Mouse (Mus musculus) heart, embryonic 11.5 days (tissue): ENCODE results near the gene Ndufs2. TPM values are rescaled to one million over a fixed set of nuclear protein-coding genes. Genes with fewer than 3 reads are reported as not detected.
A peak's percentile ranks its signal among the peaks of the same experiment; 100 is the strongest.

Source experiments
- ATAC-seq: fragments of 200-750 bp; cut with Nextera tagmentation; replicated peaks from 2 replicates; pipeline ENCODE4 v1.8.0; 2017; ENCODE audit warnings: moderate library complexity; ENCODE audit not compliant: insufficient number of reproducible peaks, low FRiP score, low TSS enrichment
- H3K27ac ChIP-seq: fragments of 300-500 bp; sonication (generic); 2 replicates; pipeline ENCODE4 v1.5.1; 2014; ENCODE audit warnings: mild to moderate bottlenecking, low read depth, low read length
- H3K27me3 ChIP-seq: fragments of 300-500 bp; sonication (generic); 2 replicates; pipeline ENCODE4 v1.6.1; 2014; ENCODE audit warnings: mild to moderate bottlenecking, low read length, mixed read lengths; ENCODE audit not compliant: control insufficient read depth, insufficient read depth
- H3K36me3 ChIP-seq: fragments of 300-500 bp; sonication (generic); 2 replicates; pipeline ENCODE4 v1.6.1; 2014; ENCODE audit warnings: mild to moderate bottlenecking, low read length, moderate library complexity, mixed read lengths; ENCODE audit not compliant: control insufficient read depth, insufficient read depth
- H3K4me1 ChIP-seq: fragments of 300-500 bp; sonication (generic); 2 replicates; pipeline ENCODE4 v1.6.1; 2014; ENCODE audit warnings: low read length; ENCODE audit not compliant: control insufficient read depth, insufficient read depth
- H3K4me2 ChIP-seq: fragments of 300-500 bp; sonication (generic); 2 replicates; pipeline ENCODE4 v1.6.1; 2014; ENCODE audit warnings: mild to moderate bottlenecking, moderate library complexity
- H3K4me3 ChIP-seq: fragments of 300-500 bp; sonication (generic); 2 replicates; pipeline ENCODE4 v1.5.1; 2014; ENCODE audit warnings: low read depth, low read length
- H3K9ac ChIP-seq: fragments of 300-500 bp; sonication (generic); 2 replicates; pipeline ENCODE4 v1.6.1; 2014; ENCODE audit warnings: mild to moderate bottlenecking, low read depth, low read length, moderate library complexity
- H3K9me3 ChIP-seq: fragments of 300-500 bp; sonication (generic); replicated peaks from 2 replicates; pipeline ENCODE4 v1.6.1; 2016; ENCODE audit warnings: low read length; ENCODE audit not compliant: control insufficient read depth
- WGBS: fragments of 180-500 bp; shearing (Covaris S2); extraction: QIAGEN DNeasy Blood & Tissue Kit; methylation state at CpG from one replicate; pipeline ENCODE4 v1.1.7; 2014; ENCODE audit not compliant: insufficient replicate concordance; 5-methylcytosine and 5-hydroxymethylcytosine counted together
- polyA plus RNA-seq: library from polyadenylated mRNA; unstranded; fragments of >200 nt; fragmentation: Nextera tagmentation; extraction: Ambion mirVana; gene quantifications from 2 replicates; pipeline ENCODE4 v1.2.1, GENCODE M21; 2014

Ndufs2 gene
- polyA plus RNA-seq, 1 experiment from 2014 or later, result 446 TPM

DNA sequence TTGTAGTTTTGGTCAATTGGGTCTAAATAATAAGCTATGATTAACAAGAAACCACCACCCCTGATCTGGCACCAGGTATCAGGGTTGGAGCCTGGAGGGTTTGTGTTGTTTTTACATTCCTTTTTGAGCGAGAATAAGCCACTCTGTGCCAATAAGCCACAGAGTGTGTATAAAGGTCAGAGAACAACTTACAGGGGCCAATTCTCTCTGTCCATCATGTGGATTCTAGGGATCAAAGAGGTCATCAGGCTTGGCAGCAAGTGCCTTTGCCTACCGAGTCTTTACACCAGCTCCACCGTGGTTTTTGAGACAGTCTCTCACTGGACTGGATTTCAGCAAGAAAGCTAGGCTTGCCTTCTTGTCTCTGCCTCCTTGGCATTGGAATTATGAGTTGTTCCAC lies 38.3 kb downstream of the Ndufs2 start:
- H3K4me1 ChIP-seq, result peaks cover 5% of the 10 kb centered on the region; the same call in 1 of the 2 replicates
- H3K4me2 ChIP-seq, result no peak overlapping the region
- WGBS, result 60% methylated on average over 3 of the region's 3 CpGs
- no peaks in the 10 kb centered on the region for H3K27me3 ChIP-seq
- no peak overlapping the region for H3K27ac ChIP-seq
- no peaks in the 10 kb centered on the region for H3K9me3 ChIP-seq
- no peak overlapping the region for H3K4me3 ChIP-seq
- ATAC-seq, result no peak
- H3K36me3 ChIP-seq, result no peaks in the 10 kb centered on the region
- no peak overlapping the region for H3K9ac ChIP-seq

DNA sequence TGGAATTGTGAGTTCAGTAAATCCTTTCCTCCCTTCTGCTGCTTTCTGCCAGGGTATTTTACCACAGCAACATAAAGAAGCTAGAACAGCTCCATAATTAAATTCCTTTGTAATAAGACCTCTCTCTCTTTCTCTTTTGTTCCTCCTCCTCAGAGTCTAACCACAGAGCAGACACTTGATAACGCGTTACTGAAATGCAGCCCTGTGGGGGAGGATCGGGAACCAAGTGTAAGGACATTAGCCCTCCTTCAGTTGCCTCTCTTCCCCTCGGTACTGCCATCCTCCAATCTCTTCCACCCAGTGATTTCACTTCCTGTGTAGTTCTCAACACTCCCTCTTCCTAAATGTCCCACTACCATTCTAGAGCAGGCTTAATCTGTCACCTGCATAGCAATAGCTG lies 41.8 kb downstream of the Ndufs2 start:
- no peak for ATAC-seq
- H3K36me3 ChIP-seq, result no peaks in the 10 kb centered on the region
- WGBS, result 11% methylated on average over 4 of the region's 4 CpGs
- H3K27ac ChIP-seq, result no peak overlapping the region
- no peaks in the 10 kb centered on the region for H3K9me3 ChIP-seq
- H3K9ac ChIP-seq, result no peak overlapping the region
- H3K4me3 ChIP-seq, result no peak overlapping the region
- no peak overlapping the region for H3K4me2 ChIP-seq
- H3K4me1 ChIP-seq, result peaks cover 5% of the 10 kb centered on the region; the same call in 1 of the 2 replicates
- H3K27me3 ChIP-seq, result no peaks in the 10 kb centered on the region

DNA sequence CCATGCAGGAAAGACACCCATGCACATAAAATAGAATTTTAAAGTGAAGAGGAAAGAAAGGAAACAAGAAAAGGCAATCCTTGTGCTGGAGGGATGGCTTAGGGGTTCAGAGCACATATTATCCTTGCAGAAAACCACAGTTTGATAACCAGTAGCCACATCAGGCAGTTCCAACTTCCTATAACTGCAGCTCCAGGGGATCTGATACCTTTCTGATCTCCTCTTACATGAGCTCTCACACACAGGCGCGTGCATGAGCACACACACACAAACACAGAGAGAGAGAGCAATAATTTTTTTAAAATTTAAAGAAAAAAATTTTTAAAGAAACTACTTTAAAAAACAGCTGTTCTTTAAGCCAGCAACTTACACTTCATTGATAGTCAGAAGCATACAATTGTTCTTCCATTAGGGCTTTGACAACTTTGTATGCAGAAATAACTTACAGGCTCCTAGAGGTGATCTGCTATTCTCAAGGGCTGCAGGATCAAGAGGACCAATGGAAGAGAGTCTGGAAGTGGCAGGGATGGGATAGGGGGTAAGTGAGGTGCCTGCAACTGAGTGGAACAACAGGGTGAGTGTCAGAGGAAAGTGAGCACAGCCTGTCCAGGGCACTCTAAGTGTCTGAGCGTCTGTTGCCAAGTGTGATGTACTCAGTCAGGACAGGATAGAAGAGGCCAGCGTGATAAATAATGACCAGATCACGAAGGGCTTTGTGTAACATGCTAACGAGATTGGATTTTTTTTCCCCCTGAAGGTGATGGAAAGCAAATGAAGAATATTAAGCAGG lies 45.3 kb downstream of the Ndufs2 start:
- ATAC-seq, result no peak
- Histone ChIP-seq H3K27ac (no peak overlapping the region), H3K36me3 (no peaks in the 10 kb centered on the region), H3K4me2 (no peak overlapping the region), H3K4me3 (no peak overlapping the region), H3K9ac (no peak overlapping the region), H3K27me3 (no peaks in the 10 kb centered on the region), H3K9me3 (no peaks in the 10 kb centered on the region), H3K4me1 (peaks cover 5% of the 10 kb centered on the region; the same call in 1 of the 2 replicates)
- 66% methylated on average over 6 of the region's 6 CpGs for WGBS

DNA sequence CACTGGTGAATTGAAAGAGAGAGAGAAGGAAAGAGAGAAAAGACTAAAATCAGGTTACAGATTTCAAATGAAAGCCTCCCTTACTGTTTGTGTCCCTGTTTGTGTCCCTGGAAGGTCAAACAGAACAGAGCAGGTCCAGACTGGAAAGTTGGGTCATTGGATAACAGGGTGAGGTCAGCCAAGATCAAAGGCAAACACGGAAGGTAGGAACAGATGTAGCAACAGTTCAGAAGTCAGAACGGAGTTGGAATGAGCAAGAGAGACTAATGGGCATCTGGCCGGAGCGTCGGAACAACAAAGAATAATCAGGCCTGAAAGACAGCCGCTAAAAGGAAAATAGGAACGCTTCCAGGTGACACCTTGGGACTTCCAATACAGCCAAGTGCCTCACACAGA lies 46.9 kb downstream of the Ndufs2 start:
- Histone ChIP-seq H3K27ac (no peak overlapping the region), H3K36me3 (no peaks in the 10 kb centered on the region), H3K9me3 (no peaks in the 10 kb centered on the region), H3K4me2 (no peak overlapping the region), H3K9ac (no peak overlapping the region), H3K4me3 (no peak overlapping the region), H3K27me3 (no peaks in the 10 kb centered on the region), H3K4me1 (peaks cover under 1% of the 10 kb centered on the region; the same call in 1 of the 2 replicates)
- WGBS, result 50% methylated on average over 7 of the region's 7 CpGs
- no peak for ATAC-seq

DNA sequence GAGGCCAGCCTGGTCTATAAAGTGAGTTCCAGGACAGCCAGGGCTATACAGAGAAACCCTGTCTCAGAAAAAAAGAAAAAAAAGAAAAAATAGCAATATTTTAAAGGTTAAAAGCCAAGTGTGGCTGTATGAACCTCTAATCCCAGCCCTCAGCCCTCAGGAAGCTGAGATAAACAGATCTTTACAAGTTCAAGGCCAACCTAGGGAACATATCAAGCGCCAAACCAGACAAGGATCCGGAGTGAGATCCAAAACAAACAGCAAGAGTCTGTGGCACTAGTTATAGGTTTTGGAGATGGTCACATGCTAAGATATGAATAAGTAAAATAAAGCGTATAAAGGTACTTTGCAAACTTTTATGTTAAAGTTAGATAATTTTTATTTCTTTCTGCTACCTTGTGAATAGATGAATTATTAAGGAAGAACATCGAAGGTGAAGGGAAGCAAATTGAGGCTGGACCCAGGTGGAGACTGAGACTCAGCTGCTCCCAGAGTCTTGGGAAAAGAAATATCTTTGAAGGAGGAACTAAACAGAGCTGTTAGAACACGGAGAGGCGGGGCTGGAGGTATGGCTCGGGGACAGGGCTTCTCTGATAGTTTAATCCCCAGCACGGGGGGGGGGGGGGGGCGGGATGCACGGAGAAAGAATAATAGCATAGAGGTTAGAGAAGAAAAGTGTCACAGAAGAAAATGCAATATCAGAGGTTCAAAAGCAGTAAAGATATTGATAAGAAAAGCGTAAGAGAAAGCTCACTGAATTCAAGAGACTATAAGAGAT lies 47.5 kb downstream of the Ndufs2 start:
- Histone ChIP-seq H3K27ac (no peak overlapping the region), H3K4me3 (no peak overlapping the region), H3K36me3 (no peaks in the 10 kb centered on the region), H3K4me1 (no peaks in the 10 kb centered on the region), H3K27me3 (no peaks in the 10 kb centered on the region), H3K9ac (no peak overlapping the region), H3K4me2 (no peak overlapping the region), H3K9me3 (no peaks in the 10 kb centered on the region)
- whole genome bisulfite sequencing, result 52% methylated on average over 10 of the region's 11 CpGs
- no peak for ATAC-seq

DNA sequence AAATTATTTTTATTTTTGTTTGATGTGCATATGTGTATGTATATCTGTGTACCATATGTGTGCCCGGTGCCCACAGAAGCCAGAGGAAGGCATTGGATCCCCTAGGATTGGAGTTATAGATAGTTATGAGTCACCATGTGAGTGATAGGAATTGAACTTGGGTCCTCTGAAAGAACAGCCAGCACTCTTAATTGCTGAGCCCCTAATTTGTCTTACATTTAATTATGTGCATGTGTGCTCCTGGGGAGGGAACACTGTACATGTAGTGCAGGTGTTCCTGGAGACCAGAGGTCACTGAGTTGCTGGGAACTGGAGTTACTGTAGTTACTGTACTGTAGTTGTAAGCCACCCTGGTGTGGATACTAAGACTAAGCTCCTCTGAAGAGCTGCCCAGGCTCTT lies 50.4 kb downstream of the Ndufs2 start:
- Histone ChIP-seq H3K4me2 (no peak overlapping the region), H3K27ac (no peak overlapping the region), H3K36me3 (no peaks in the 10 kb centered on the region), H3K9me3 (no peaks in the 10 kb centered on the region), H3K27me3 (peaks cover 5% of the 10 kb centered on the region; the same call in 1 of the 2 replicates), H3K4me1 (peaks cover 2% of the 10 kb centered on the region; the same call in 1 of the 2 replicates), H3K4me3 (no peak overlapping the region), H3K9ac (no peak overlapping the region)
- 95% methylated on average over 1 of the region's 1 CpGs for WGBS
- ATAC-seq, result no peak

DNA sequence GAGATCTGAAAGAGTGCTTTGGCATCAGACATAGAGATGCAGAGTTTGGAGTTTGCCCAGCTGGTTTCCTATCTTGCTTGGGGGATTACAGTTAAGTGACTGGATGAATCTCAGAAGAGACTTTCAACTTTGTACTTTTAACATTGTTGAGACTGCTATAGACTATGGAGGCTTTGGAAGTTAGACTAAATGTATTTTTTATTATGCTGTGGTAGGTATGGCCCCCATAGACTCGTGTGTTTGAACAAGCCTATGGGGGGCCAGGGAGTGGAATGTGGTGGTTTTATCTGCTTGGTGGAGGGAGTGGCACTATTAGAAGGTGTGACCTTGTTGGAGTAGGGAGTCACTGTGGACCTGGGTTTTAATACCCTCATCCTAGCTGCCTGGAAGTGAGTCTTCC lies 51.7 kb downstream of the Ndufs2 start:
- Histone ChIP-seq H3K4me2 (no peak overlapping the region), H3K4me1 (peaks cover 13% of the 10 kb centered on the region), H3K27ac (no peak overlapping the region), H3K9me3 (no peaks in the 10 kb centered on the region), H3K9ac (no peak overlapping the region), H3K4me3 (no peak overlapping the region), H3K36me3 (no peaks in the 10 kb centered on the region), H3K27me3 (peaks cover 17% of the 10 kb centered on the region; the same call in 1 of the 2 replicates)
- WGBS, result 46% methylated on average over 1 of the region's 1 CpGs
- no peak for ATAC-seq

DNA sequence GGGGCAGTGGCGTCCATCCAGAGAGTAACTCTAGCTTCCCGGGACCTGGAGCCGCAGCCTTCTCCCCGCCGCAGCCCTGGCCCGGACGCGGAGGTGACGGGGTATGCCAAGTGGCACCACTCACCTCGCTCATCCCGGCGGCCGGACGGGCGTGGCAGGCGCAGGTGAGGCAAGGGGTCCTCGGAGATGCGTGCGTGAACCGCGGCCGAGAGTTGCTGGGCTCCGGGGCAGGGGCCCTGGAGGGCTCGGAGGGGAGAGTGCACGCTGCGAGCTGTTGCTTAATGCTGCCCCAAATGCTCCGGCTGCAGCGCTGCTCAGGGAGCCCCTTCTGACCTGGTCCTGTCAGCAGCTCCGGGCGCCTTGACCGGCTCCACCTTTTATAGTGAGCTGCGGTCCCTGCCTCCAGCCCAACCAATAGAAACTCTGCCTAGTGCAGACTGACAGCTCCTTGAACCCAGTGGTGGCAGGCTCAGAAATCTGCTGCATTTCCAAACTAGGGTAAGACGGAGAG lies 55.2 kb downstream of the Ndufs2 start, which contains the start of gene Pcp4l1:
Gene Pcp4l1 (minus strand): TSS at position 382 of the 511 bp plus-strand sequence.
- Histone ChIP-seq H3K27me3 (peaks cover 31% of the 10 kb centered on the region; the same call in 1 of the 2 replicates), H3K27ac (no peak within 1 kb of the TSS), H3K36me3 (no peaks in the 10 kb centered on the region), H3K4me2 (peak within 1 kb of the TSS; percentile 96), H3K9ac (peak within 1 kb of the TSS; percentile 70), H3K4me1 (peaks cover 29% of the 10 kb centered on the region), H3K4me3 (peak within 1 kb of the TSS; percentile 70), H3K9me3 (no peaks in the 10 kb centered on the region)
- WGBS, result 1% methylated on average over 33 of the region's 33 CpGs
- peak; percentile 85 for ATAC-seq
